Mouse (Mus musculus) midbrain, postnatal 0 days (tissue): Measurements from ENCODE around the gene Tex50. TPM values are rescaled to one million over a fixed set of nuclear protein-coding genes. Genes with fewer than 3 reads are reported as not detected.
"Not testable (repeated sequence)": the region's sequence is repeated elsewhere in the genome, so short reads cannot be mapped to it uniquely, and the experiment has no call there.

ENCODE experiments used
- ATAC-seq: fragments of 200-750 bp; cut with Nextera tagmentation; 2 replicates; pipeline ENCODE4 v1.8.0; 2017; ENCODE audit warnings: moderate number of reproducible peaks, mild to moderate bottlenecking, moderate TSS enrichment, moderate library complexity; ENCODE audit not compliant: low FRiP score
- DNase-seq: peaks from one replicate; pipeline ENCODE4 v3.0.0-alpha.2; 2015; ENCODE audit warnings: low spot score
- H3K27ac ChIP-seq: fragments of 300-500 bp; sonication (generic); 2 replicates; pipeline ENCODE4 v1.5.1; 2014; ENCODE audit warnings: low read depth, mild to moderate bottlenecking, low read length, mixed read lengths
- H3K27me3 ChIP-seq: fragments of 300-500 bp; sonication (generic); 2 replicates; pipeline ENCODE4 v1.6.1; 2014; ENCODE audit warnings: low read length, control low read depth, mixed read lengths; ENCODE audit not compliant: insufficient read depth
- H3K36me3 ChIP-seq: fragments of 300-500 bp; sonication (generic); 2 replicates; pipeline ENCODE4 v1.6.1; 2014; ENCODE audit warnings: low read length, control low read depth, mixed read lengths; ENCODE audit not compliant: insufficient read depth
- H3K4me1 ChIP-seq: fragments of 300-500 bp; sonication (generic); 2 replicates; pipeline ENCODE4 v1.6.1; 2014; ENCODE audit warnings: mild to moderate bottlenecking, control low read depth, antibody characterized with exemption, low read length, mixed read lengths; ENCODE audit not compliant: insufficient read depth
- H3K4me2 ChIP-seq: fragments of 300-500 bp; sonication (generic); 2 replicates; pipeline ENCODE4 v1.6.1; 2014; ENCODE audit warnings: low read depth, mild to moderate bottlenecking, low read length, mixed read lengths; ENCODE audit not compliant: poor library complexity, severe bottlenecking
- H3K4me3 ChIP-seq: fragments of 300-500 bp; sonication (generic); 2 replicates; pipeline ENCODE4 v1.5.1; 2014; ENCODE audit warnings: low read depth, mild to moderate bottlenecking, low read length, moderate library complexity
- H3K9ac ChIP-seq: fragments of 300-500 bp; sonication (generic); replicated peaks from 2 replicates; pipeline ENCODE4 v1.6.1; 2014; ENCODE audit warnings: mild to moderate bottlenecking, low read length, moderate library complexity, mixed read lengths; ENCODE audit not compliant: poor library complexity, severe bottlenecking
- H3K9me3 ChIP-seq: fragments of 300-500 bp; sonication (generic); 2 replicates; pipeline ENCODE4 v1.6.1; 2016; ENCODE audit warnings: low read length, control low read depth
- CTCF ChIP-seq: IDR thresholded peaks from 2 replicates; pipeline ENCODE4 v1.5.1; 2016; ENCODE audit warnings: antibody characterized with exemption, mild to moderate bottlenecking
- WGBS: fragments of 180-500 bp; shearing (Covaris S2); extraction: QIAGEN DNeasy Blood & Tissue Kit; methylation state at CpG from one replicate; pipeline ENCODE4 v1.1.7; 2014; 5-methylcytosine and 5-hydroxymethylcytosine counted together
- polyA plus RNA-seq: library from polyadenylated mRNA; unstranded; fragments of >200 nt; fragmentation: Nextera tagmentation; extraction: Ambion mirVana; gene quantifications from 2 replicates; pipeline ENCODE4 v1.2.1, GENCODE M21; 2015
- total RNA-seq: library from RNA; depleted of rRNA; stranded (reverse); fragments of >200 nt; gene quantifications from 2 replicates; pipeline ENCODE4 v1.2.3, GENCODE M21; 2014; rRNA removed

Tex50 gene
- total RNA-seq: not detected in 2 replicates
- polyA plus RNA-seq: 0.23 and 0.73 TPM in 2 replicates

DNA sequence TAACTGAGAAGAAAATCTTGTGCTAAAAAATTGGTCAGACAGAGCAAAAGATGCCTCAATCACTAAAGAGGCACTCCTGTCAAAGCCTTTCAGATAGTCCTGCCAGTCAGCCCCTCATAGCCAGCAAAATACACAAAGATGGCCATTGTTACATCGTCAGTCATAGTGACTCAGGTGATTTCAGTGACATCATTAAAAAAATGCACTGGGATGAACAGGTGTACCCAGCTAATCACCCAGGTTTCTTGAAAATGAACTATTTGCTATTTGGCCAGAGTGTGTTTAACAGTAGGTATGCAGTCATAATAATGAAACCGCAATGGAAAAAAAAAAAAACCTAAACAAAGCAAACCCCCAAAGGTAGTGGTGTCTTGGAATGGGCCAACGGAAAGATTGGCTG is at the start of gene Tex50:
Gene Tex50 (minus strand): TSS at position 101 of the 400 bp plus-strand sequence.
- 87% methylated on average over 3 of the region's 3 CpGs for whole genome bisulfite sequencing
- Histone ChIP-seq H3K4me2 (no peak within 1 kb of the TSS), H3K4me3 (no peak within 1 kb of the TSS), H3K9ac (no peak within 1 kb of the TSS), H3K27ac (no peak within 1 kb of the TSS), H3K4me1 (no peaks in the 10 kb centered on the region), H3K36me3 (peaks cover 2% of the 10 kb centered on the region), H3K9me3 (no peaks in the 10 kb centered on the region), H3K27me3 (no peaks in the 10 kb centered on the region)
- DNase-seq (no peak), ATAC-seq (no peak)
- TF ChIP-seq CTCF: no peak

DNA sequence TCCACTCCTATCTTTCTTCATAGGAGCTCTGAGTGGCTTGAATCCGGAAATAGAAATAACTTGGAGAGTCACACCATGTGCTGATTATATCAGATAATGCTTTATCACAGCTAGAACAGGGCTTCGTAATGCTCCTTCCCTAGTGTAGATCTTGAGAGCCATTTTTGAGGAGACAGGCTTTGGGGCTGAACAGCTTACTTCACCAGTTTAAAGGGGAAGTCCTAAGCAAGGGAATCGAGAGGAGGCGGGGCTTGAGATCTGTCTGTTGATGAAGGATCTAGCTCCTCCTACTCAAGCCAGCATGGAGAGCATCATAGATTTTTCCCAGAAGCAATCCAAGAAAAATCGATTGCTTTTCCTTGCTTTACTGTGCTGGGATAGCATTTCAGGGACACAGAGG is 40.7 kb upstream of the Tex50 start:
- no peaks in the 10 kb centered on the region for H3K27me3 ChIP-seq
- H3K27ac ChIP-seq: no peak overlapping the region
- TF ChIP-seq CTCF: no peak
- ATAC-seq (no peak), DNase-seq (no peak)
- H3K36me3 ChIP-seq: no peaks in the 10 kb centered on the region
- H3K9ac ChIP-seq: no peak overlapping the region
- peaks cover 6% of the 10 kb centered on the region for H3K4me1 ChIP-seq
- H3K4me3 ChIP-seq: no peak overlapping the region
- 80% methylated on average over 5 of the region's 5 CpGs for WGBS
- H3K4me2 ChIP-seq: no peak overlapping the region
- no peaks in the 10 kb centered on the region for H3K9me3 ChIP-seq

- H3K4me1 ChIP-seq, DNase-seq, H3K27me3 ChIP-seq, H3K9me3 ChIP-seq, H3K36me3 ChIP-seq, H3K27ac ChIP-seq: not testable (repeated sequence)
- H3K4me2 ChIP-seq: peak overlapping the region; percentile 59
- WGBS: 50% methylated on average over 11 of the region's 11 CpGs
- H3K4me3 ChIP-seq: peak overlapping the region; percentile 34
- peak; percentile 52; the same call in 1 of the 2 replicates for ATAC-seq
- H3K9ac ChIP-seq: 0 out of 2 replicates have a peak overlapping the region, but pooled peaks have one; percentile 24
Observed at GRCm38 (mm10) chr1:161196364-161196763, 37.2 kb upstream of the Tex50 start.

GRCm38 (mm10) chr1:161195541-161196351 is 36.6 kb upstream of the Tex50 start:
- peak; percentile 93 for TF ChIP-seq CTCF
- H3K4me3 ChIP-seq: peak overlapping the region; percentile 34
- peak; percentile 95 for DNase-seq
- no peaks in the 10 kb centered on the region for H3K36me3 ChIP-seq
- H3K27me3 ChIP-seq: no peaks in the 10 kb centered on the region
- H3K9me3 ChIP-seq: no peaks in the 10 kb centered on the region
- H3K4me2 ChIP-seq: peak overlapping the region; percentile 59
- 0 out of 2 replicates have a peak overlapping the region, but pooled peaks have one; percentile 24 for H3K9ac ChIP-seq
- 0% methylated on average over 16 of the region's 16 CpGs for WGBS
- H3K27ac ChIP-seq: peak overlapping the region; percentile 32; the same call in 1 of the 2 replicates
- peak; percentile 93 for ATAC-seq
- H3K4me1 ChIP-seq: peaks cover 6% of the 10 kb centered on the region

- H3K27me3 ChIP-seq: no peaks in the 10 kb centered on the region
- H3K9me3 ChIP-seq: no peaks in the 10 kb centered on the region
- 85% methylated on average over 9 of the region's 9 CpGs for WGBS
- no peaks in the 10 kb centered on the region for H3K36me3 ChIP-seq
- TF ChIP-seq CTCF: no peak
- DNase-seq (no peak), ATAC-seq (no peak)
- H3K9ac ChIP-seq: no peak overlapping the region
- no peaks in the 10 kb centered on the region for H3K4me1 ChIP-seq
- H3K4me2 ChIP-seq: no peak overlapping the region
- no peak overlapping the region for H3K4me3 ChIP-seq
- no peak overlapping the region for H3K27ac ChIP-seq
Observed at GRCm38 (mm10) chr1:161190253-161190910, 31.3 kb upstream of the Tex50 start.

DNA sequence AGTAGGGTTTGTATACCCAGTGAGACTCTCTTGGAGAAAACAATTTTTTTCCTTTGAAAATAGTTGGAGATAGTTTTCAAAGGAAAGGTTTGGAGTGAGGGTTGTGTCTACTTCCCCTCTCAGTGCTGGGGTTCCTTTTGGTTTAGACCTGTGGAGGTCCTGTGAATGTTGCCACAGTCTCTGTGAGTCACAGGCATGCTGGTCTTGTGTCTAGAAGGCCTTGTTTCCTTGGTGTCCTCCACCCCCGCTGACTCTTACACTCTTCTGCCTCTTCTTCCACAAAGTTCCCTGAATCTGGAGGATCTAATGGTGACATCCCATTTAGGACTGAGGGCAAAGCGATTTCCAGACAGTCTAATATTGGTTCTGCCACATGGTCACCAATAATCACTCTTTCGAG is 26.3 kb upstream of the Tex50 start:
- H3K27me3 ChIP-seq: no peaks in the 10 kb centered on the region
- 90% methylated on average over 3 of the region's 3 CpGs for WGBS
- no peaks in the 10 kb centered on the region for H3K9me3 ChIP-seq
- TF ChIP-seq CTCF: no peak
- no peak for DNase-seq
- no peak overlapping the region for H3K4me3 ChIP-seq
- H3K9ac ChIP-seq: no peak overlapping the region
- H3K36me3 ChIP-seq: no peaks in the 10 kb centered on the region
- H3K27ac ChIP-seq: no peak overlapping the region
- no peak for ATAC-seq
- no peak overlapping the region for H3K4me2 ChIP-seq
- no peaks in the 10 kb centered on the region for H3K4me1 ChIP-seq
